Mouse (Mus musculus): ENCODE data around the gene Pdzd2. TPM values are rescaled to one million over a fixed set of nuclear protein-coding genes. Genes with fewer than 3 reads are reported as not detected.

The Pdzd2 gene
- polyA plus RNA-seq (2014; fragmentation: Illumina TruSeq; extraction: RNeasy Lipid Tissue Mini Kit (QIAGEN cat#74804)): 8.2 TPM

DNA sequence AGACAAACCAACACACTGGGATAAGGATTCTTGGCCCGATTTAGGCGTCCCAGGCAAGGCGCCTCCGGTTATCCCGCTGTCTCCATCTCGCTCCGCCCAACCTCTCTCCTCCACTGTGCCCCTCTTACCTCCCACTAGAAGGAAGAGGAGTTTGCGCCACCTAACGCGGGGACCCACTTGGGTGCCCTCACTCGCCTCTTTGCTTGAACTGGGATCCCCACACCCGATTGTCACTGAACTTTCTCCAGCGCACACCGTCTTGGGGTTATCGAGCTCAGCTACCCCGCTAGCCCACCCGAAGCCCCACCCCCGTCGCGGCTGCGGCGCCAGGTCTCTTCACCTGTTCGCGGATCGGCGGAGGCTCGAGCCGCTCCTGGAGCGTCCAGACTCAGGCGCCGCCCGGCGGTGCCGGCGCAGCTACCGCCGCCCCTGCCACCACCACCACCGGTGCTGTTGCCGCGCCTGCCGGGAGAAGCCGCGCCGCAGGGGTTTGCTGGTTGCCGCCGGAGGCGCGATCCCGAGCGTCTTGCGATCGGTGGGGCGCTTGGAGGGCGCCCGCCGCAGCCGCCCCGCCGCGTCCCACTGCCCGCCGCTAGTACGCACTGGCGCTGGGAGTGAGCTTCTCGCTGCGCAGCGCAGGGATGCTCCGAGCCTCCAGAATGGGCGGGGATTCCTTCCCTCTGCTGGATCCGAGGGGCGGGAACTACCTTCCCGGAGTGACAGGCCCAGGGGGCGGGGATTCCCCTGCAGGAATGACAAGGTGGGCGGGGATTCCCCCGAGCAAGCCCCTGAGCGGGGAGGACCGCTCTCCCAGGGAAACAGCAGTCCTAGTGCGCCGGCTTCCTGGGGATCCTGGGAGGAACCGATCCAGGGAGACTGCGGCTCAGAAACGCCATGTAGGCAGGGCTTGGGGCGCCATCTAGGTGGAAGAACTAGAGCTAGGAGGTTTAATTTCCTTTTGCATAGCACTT is at the start of gene Pdzd2:
Gene Pdzd2, minus strand, starts transcription at position 648 of the 971 bp plus-strand sequence.

DNA sequence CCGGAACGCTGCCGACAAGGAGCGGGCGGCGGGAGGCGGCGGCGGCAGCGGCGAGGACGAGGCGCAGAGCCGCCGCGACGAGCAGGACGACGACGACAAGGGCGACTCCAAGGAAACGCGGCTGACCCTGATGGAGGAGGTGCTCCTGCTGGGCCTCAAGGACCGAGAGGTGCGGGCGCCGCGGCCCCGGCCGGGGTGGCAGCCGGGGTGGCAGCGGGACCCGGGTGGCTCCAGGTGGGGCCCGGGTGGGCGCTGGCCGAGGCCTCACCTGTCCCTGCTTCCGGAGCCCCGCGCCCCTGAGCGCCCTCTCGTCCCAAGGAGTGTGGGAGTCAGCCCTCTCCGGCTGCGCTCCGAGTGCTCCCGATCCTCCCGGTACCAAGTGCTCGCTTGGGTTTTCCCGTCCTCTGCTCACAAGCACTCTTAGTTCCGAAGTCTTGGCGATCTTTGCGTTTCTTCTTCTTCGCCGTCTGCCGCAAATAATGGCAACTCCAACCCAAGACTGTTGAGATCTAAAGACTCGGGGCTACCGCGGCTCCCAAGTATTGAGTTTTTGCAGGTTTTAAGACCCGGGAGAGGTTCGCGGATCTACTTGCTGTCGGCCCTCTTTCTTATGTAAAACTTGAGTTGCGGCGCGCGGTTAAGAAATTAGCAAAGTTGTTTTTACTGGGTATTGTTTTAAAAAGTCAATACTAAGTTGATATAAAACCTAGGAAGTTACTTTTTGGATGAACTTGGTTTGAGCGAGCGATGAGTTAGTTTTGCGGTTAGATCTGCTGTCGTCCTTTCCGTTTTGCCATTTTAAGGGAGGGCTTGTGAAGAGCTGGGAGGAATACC is 417.7 kb downstream of the Pdzd2 start, which contains the start of gene 1810049J17Rik:
Gene 1810049J17Rik, minus strand, starts transcription at position 112 of the 834 bp plus-strand sequence.

DNA sequence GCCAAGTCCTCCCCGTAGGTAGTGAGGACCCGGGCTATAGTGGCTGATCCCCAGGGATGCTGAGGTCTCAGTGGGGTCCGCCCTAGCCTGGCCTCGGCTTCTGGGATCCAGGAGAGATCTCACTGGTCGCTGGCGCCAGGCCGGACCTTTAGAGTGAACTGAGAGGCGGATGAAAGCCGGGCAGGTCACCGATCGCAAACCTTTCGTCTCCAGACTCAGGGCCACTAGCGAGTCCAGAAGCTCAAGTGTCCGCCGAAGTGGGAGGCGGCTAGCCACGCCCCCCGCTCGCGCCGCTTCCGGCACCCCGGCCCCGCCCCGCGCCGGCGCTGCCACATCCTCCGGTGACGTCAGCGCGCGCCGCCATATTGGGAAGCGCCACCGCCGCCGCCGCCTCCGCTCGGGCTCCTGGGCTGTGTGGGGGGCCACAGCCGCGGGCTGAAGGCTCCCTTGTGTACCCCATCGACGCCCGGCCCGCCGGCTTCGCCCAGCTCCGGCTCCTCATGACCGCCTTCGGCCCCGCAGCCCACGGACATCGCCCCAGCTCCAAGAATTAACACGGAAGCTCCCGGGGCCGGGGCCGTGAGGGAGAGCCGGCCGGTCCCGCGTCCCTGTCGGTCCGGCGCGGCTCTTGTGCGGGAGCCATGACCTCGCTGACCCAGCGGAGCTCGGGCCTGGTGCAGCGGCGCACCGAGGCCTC is 418.5 kb downstream of the Pdzd2 start, which contains the start of gene Golph3:
Gene Golph3, plus strand, starts transcription at position 360 of the 697 bp plus-strand sequence.

Other genes with a start within 250 kb of the Pdzd2 start
- 29.5 TPM for gene 6030458C11Rik, start 84.7 kb upstream of the Pdzd2 start, polyA plus RNA-seq (2014; fragmentation: Illumina TruSeq; extraction: RNeasy Lipid Tissue Mini Kit (QIAGEN cat#74804))
- 32.4 TPM for gene Drosha, start 84.9 kb upstream of the Pdzd2 start, polyA plus RNA-seq (2014; fragmentation: Illumina TruSeq; extraction: RNeasy Lipid Tissue Mini Kit (QIAGEN cat#74804))

Data from ovary, adult 10 weeks (tissue).